Mouse (Mus musculus): ENCODE data around the gene Ssbp2. TPM values are rescaled to one million over a fixed set of nuclear protein-coding genes. Genes with fewer than 3 reads are reported as not detected.

The Ssbp2 gene
- total RNA-seq, 1 experiment from 2014 or later, result 75.2 TPM

GRCm38 (mm10) chr13:91514979-91515378, 54.9 kb downstream of the Ssbp2 start:
- peak; percentile 42 for ATAC-seq (replicated peaks; ENCODE audit: low read depth, poor library complexity, severe bottlenecking)

GRCm38 (mm10) chr13:91520073-91520750, 60.1 kb downstream of the Ssbp2 start:
- ATAC-seq (replicated peaks; ENCODE audit: low read depth, poor library complexity, severe bottlenecking), result peak; percentile 71

- ATAC-seq (replicated peaks; ENCODE audit: low read depth, poor library complexity, severe bottlenecking), result 0 out of 2 replicates have a peak, but pooled peaks have one; percentile 11
Observed at GRCm38 (mm10) chr13:91520968-91521367, 60.9 kb downstream of the Ssbp2 start.

- ATAC-seq (replicated peaks; ENCODE audit: low read depth, poor library complexity, severe bottlenecking), result no peak
Observed at GRCm38 (mm10) chr13:91526058-91526457, 66.0 kb downstream of the Ssbp2 start.

GRCm38 (mm10) chr13:91529821-91530220, 69.7 kb downstream of the Ssbp2 start:
- ATAC-seq (replicated peaks; ENCODE audit: low read depth, poor library complexity, severe bottlenecking), result no peak

- ATAC-seq (replicated peaks; ENCODE audit: low read depth, poor library complexity, severe bottlenecking), result no peak
Observed at GRCm38 (mm10) chr13:91536711-91537110, 76.6 kb downstream of the Ssbp2 start.

- ATAC-seq (replicated peaks; ENCODE audit: low read depth, poor library complexity, severe bottlenecking), result peak; percentile 18
Observed at GRCm38 (mm10) chr13:91540145-91541068, 80.3 kb downstream of the Ssbp2 start.

- ATAC-seq (replicated peaks; ENCODE audit: low read depth, poor library complexity, severe bottlenecking), result peak; percentile 92
Observed at GRCm38 (mm10) chr13:91541069-91541429, 81.0 kb downstream of the Ssbp2 start.

GRCm38 (mm10) chr13:91543555-91543954, 83.5 kb downstream of the Ssbp2 start:
- no peak for ATAC-seq (replicated peaks; ENCODE audit: low read depth, poor library complexity, severe bottlenecking)

GRCm38 (mm10) chr13:91564047-91564446, 104.0 kb downstream of the Ssbp2 start:
- no peak for ATAC-seq (replicated peaks; ENCODE audit: low read depth, poor library complexity, severe bottlenecking)

- no peak for ATAC-seq (replicated peaks; ENCODE audit: low read depth, poor library complexity, severe bottlenecking)
Observed at GRCm38 (mm10) chr13:91564755-91565154, 104.7 kb downstream of the Ssbp2 start.

- no peak for ATAC-seq (replicated peaks; ENCODE audit: low read depth, poor library complexity, severe bottlenecking)
Observed at GRCm38 (mm10) chr13:91581504-91581903, 121.4 kb downstream of the Ssbp2 start.

- ATAC-seq (replicated peaks; ENCODE audit: low read depth, poor library complexity, severe bottlenecking), result no peak
Observed at GRCm38 (mm10) chr13:91582212-91582611, 122.1 kb downstream of the Ssbp2 start.

- ATAC-seq (replicated peaks; ENCODE audit: low read depth, poor library complexity, severe bottlenecking), result no peak
Observed at GRCm38 (mm10) chr13:91586368-91586767, 126.3 kb downstream of the Ssbp2 start.

GRCm38 (mm10) chr13:91588475-91588874, 128.4 kb downstream of the Ssbp2 start:
- ATAC-seq (replicated peaks; ENCODE audit: low read depth, poor library complexity, severe bottlenecking), result peak; percentile 25; the same call in 1 of the 2 replicates

- no peak for ATAC-seq (replicated peaks; ENCODE audit: low read depth, poor library complexity, severe bottlenecking)
Observed at GRCm38 (mm10) chr13:91591863-91592262, 131.8 kb downstream of the Ssbp2 start.

- peak; percentile 34; the same call in 1 of the 2 replicates for ATAC-seq (replicated peaks; ENCODE audit: low read depth, poor library complexity, severe bottlenecking)
Observed at GRCm38 (mm10) chr13:91595284-91595683, 135.2 kb downstream of the Ssbp2 start.

- ATAC-seq (replicated peaks; ENCODE audit: low read depth, poor library complexity, severe bottlenecking), result peak; percentile 86
Observed at GRCm38 (mm10) chr13:91599594-91599993, 139.5 kb downstream of the Ssbp2 start.

- ATAC-seq (replicated peaks; ENCODE audit: low read depth, poor library complexity, severe bottlenecking), result no peak
Observed at GRCm38 (mm10) chr13:91605043-91605840, 145.2 kb downstream of the Ssbp2 start.

- no peak for ATAC-seq (replicated peaks; ENCODE audit: low read depth, poor library complexity, severe bottlenecking)
Observed at GRCm38 (mm10) chr13:91610601-91611000, 150.5 kb downstream of the Ssbp2 start.

Data from common myeloid progenitor, adult 5-6 weeks (primary cell).